Mouse (Mus musculus) lung, postnatal 0 days (tissue): ENCODE measurements around the gene Eng. TPM values are rescaled to one million over a fixed set of nuclear protein-coding genes. Genes with fewer than 3 reads are reported as not detected.

Source experiments
- ATAC-seq: fragments of 200-750 bp; cut with Nextera tagmentation; 2 replicates; pipeline ENCODE4 v1.8.0; 2017; ENCODE audit warnings: moderate library complexity
- DNase-seq: peaks from one replicate; pipeline ENCODE4 v3.0.0-alpha.2; 2016; ENCODE audit warnings: low spot score
- H3K27ac ChIP-seq: fragments of 300-500 bp; sonication (generic); 2 replicates; pipeline ENCODE4 v1.5.1; 2014; ENCODE audit warnings: antibody characterized with exemption, mild to moderate bottlenecking, low read length, mixed read lengths
- H3K27me3 ChIP-seq: fragments of 300-500 bp; sonication (generic); replicated peaks from 2 replicates; pipeline ENCODE4 v1.6.1; 2014; ENCODE audit warnings: low read length, mixed read lengths; ENCODE audit not compliant: insufficient read depth
- H3K36me3 ChIP-seq: fragments of 300-500 bp; sonication (generic); 2 replicates; pipeline ENCODE4 v1.6.1; 2014; ENCODE audit warnings: low read length, mixed read lengths; ENCODE audit not compliant: insufficient read depth
- H3K4me1 ChIP-seq: fragments of 300-500 bp; sonication (generic); 2 replicates; pipeline ENCODE4 v1.6.1; 2014; ENCODE audit warnings: antibody characterized with exemption, low read depth, low read length, mixed read lengths; ENCODE audit not compliant: insufficient read depth
- H3K4me2 ChIP-seq: fragments of 300-500 bp; sonication (generic); replicated peaks from 2 replicates; pipeline ENCODE4 v1.6.1; 2014; ENCODE audit warnings: low read depth, mild to moderate bottlenecking, low read length, moderate library complexity, mixed read lengths
- H3K4me3 ChIP-seq: fragments of 300-500 bp; sonication (generic); 2 replicates; pipeline ENCODE4 v1.5.1; 2014; ENCODE audit warnings: low read depth, low read length
- H3K9ac ChIP-seq: fragments of 300-500 bp; sonication (generic); replicated peaks from 2 replicates; pipeline ENCODE4 v1.6.1; 2014; ENCODE audit warnings: low read depth, mild to moderate bottlenecking
- H3K9me3 ChIP-seq: fragments of 300-500 bp; sonication (generic); 2 replicates; pipeline ENCODE4 v1.6.1; 2016; ENCODE audit warnings: low read length, mixed read lengths
- CTCF ChIP-seq: IDR thresholded peaks from 2 replicates; pipeline ENCODE4 v1.5.1; 2016; ENCODE audit warnings: antibody characterized with exemption, mild to moderate bottlenecking
- EP300 ChIP-seq: IDR thresholded peaks from 2 replicates; pipeline ENCODE4 v1.6.1; 2016; ENCODE audit warnings: antibody characterized with exemption, mild to moderate bottlenecking, control low read depth
- WGBS: fragments of 180-500 bp; shearing (Covaris S2); extraction: QIAGEN DNeasy Blood & Tissue Kit; methylation state at CpG from one replicate; pipeline ENCODE4 v1.1.7; 2014; 5-methylcytosine and 5-hydroxymethylcytosine counted together
- polyA plus RNA-seq: library from polyadenylated mRNA; unstranded; fragments of >200 nt; fragmentation: Nextera tagmentation; extraction: Ambion mirVana; gene quantifications from 2 replicates; pipeline ENCODE4 v1.2.1, GENCODE M21; 2015

Eng gene
- polyA plus RNA-seq, result 118 and 130 TPM in 2 replicates

DNA sequence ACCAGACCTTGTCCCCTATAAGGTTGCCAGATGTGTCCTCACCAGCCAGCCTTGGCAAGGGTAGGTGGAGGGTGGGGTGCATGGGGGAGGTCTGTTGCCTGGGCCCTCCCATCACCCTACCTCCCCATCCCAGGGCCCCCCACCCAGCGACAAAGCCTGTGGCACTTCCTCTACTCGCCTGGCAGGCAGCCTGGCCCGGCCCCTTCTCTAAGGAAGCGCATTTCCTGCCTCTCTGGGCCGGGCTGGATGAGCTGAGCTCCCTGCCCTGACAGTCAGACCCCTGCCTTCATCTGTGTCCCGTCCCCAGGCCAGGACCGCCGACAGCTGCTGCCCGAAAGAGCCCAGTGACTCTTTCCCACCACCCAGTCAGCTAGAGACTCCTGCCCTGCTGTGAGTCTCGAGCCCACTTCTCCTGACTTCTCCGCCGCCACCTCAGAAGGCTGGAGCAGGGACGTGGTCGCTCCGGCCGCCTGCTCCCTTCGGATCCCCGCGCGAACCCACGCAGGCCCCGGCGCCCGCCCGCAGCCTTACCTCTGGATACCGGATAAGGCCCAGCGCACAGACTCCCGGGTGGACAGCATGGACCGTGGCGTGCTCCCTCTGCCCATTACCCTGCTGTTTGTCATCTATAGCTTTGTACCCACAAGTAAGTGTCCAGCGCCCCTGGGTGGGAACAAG, at the start of gene Eng:
TSS of gene Eng (plus strand) at position 217 of the 678 bp plus-strand sequence.
- H3K4me3 ChIP-seq, result peak within 1 kb of the TSS; percentile 51
- peak; percentile 76 for DNase-seq
- peak within 1 kb of the TSS; percentile 53 for H3K4me2 ChIP-seq
- no peaks in the 10 kb centered on the region for H3K36me3 ChIP-seq
- 35% methylated on average over 31 of the region's 31 CpGs for WGBS
- H3K9me3 ChIP-seq, result no peaks in the 10 kb centered on the region
- no peaks in the 10 kb centered on the region for H3K27me3 ChIP-seq
- H3K4me1 ChIP-seq, result peaks cover 13% of the 10 kb centered on the region; the same call in 1 of the 2 replicates
- peak within 1 kb of the TSS; percentile 91 for H3K27ac ChIP-seq
- peak; percentile 89 for ATAC-seq
- peak within 1 kb of the TSS; percentile 81 for H3K9ac ChIP-seq
- TF ChIP-seq CTCF, result no peak
- peak; percentile 55; the same call in 1 of the 2 replicates for TF ChIP-seq EP300

DNA sequence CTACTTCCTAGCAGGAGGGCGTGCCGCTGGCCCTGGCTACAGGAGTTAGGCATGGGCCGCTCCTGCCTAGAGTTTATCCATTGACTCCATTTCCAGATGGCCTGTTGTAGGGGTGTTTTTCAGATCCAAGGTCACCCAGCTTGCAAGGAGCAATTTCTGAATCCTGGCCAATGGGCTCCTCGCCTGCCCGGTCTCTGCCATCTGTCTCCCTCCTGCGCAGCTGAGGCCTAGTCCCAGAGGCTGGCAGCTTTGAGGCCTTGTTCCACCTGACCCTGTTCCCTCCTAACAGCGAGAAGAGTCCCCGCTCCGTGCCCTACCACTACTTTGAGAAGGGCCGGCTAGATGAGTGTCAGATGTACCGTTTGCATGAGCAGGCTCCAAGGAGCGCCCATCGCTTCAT, 49.7 kb upstream of the Eng start:
- H3K36me3 ChIP-seq, result 0 out of 2 replicates have a peak, but pooled peaks cover 20% of the 10 kb centered on the region
- H3K9me3 ChIP-seq, result no peaks in the 10 kb centered on the region
- no peaks in the 10 kb centered on the region for H3K27me3 ChIP-seq
- H3K4me2 ChIP-seq, result no peak overlapping the region
- DNase-seq (no peak), ATAC-seq (no peak)
- 92% methylated on average over 13 of the region's 13 CpGs for WGBS
- TF ChIP-seq CTCF (no peak), EP300 (no peak)
- peaks cover 2% of the 10 kb centered on the region; the same call in 1 of the 2 replicates for H3K4me1 ChIP-seq
- H3K9ac ChIP-seq, result no peak overlapping the region
- H3K4me3 ChIP-seq, result no peak overlapping the region
- no peak overlapping the region for H3K27ac ChIP-seq

DNA sequence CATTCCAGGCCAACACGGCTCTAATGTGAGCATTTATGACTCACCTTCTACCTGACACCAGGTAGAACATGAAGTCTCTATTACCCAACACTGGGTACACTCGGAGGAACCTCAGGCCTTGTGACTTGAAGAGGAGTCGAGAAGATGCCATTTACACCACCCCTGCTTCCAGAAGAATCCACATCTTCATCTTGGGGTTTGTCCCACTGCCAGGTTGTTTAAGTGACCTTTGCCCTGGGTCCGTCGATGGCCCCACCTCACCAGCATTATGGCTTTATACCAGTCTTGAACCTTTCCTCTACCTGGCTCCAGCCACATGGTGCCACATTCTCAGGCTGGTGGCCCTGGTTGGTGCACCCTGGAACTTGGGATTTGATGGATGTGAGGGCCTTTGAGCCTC, 49.1 kb upstream of the Eng start:
- Histone ChIP-seq H3K9me3 (no peaks in the 10 kb centered on the region), H3K4me2 (no peak overlapping the region), H3K27ac (no peak overlapping the region), H3K4me1 (0 out of 2 replicates have a peak, but pooled peaks cover 5% of the 10 kb centered on the region), H3K9ac (no peak overlapping the region), H3K27me3 (no peaks in the 10 kb centered on the region), H3K4me3 (no peak overlapping the region), H3K36me3 (0 out of 2 replicates have a peak, but pooled peaks cover 20% of the 10 kb centered on the region)
- ATAC-seq (no peak), DNase-seq (no peak)
- TF ChIP-seq EP300 (no peak), CTCF (no peak)
- 77% methylated on average over 5 of the region's 5 CpGs for WGBS

DNA sequence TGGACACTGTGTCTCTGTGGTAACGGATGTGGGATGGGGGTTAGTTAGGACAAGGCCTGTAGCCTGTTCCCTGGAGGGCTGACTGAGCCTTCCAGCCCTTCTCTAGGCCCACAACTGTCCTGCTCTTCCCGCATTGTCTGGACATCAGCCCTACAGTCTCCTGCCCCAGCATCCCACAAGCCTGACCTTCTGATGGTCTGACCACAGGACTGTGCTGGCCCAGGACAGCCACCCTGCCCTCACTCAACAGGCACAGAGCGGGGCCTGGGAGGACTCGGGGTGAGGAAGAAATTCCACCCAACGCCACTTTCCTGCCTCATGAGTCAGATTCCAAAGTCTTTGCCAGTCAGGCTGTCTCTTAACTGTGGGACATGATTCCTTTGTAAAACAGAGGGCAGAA, 48.7 kb upstream of the Eng start:
- TF ChIP-seq EP300, result no peak
- no peak for TF ChIP-seq CTCF
- no peak overlapping the region for H3K9ac ChIP-seq
- WGBS, result 85% methylated on average over 5 of the region's 5 CpGs

DNA sequence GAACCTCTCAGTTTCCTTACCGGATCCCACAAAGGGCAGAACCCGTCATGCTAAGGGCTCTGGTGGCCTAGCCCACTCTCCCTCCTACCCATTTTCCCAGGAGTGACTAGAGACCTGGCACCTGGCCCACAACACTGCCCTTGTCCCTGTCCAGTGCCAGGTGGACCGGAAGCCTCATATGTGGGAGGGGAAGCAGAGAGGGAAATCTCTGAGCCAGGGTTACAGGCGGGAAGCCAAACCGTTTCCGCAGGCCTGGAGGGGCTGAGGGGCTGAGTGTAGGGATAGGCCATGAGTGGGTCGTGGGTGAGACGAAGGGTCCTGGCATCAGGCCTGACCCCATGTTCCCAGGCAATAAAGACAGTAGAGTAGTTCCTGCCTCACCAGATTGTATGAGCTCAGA, 47.9 kb upstream of the Eng start:
- Histone ChIP-seq H3K4me1 (0 out of 2 replicates have a peak, but pooled peaks cover 10% of the 10 kb centered on the region), H3K9ac (no peak overlapping the region), H3K27me3 (no peaks in the 10 kb centered on the region), H3K9me3 (no peaks in the 10 kb centered on the region), H3K36me3 (0 out of 2 replicates have a peak, but pooled peaks cover 20% of the 10 kb centered on the region), H3K27ac (no peak overlapping the region), H3K4me2 (no peak overlapping the region), H3K4me3 (no peak overlapping the region)
- DNase-seq (no peak), ATAC-seq (no peak)
- WGBS, result 69% methylated on average over 8 of the region's 8 CpGs
- no peak for TF ChIP-seq EP300
- TF ChIP-seq CTCF, result no peak

More for the DNA sequence above, 48.7 kb upstream of the Eng start:
- no peak overlapping the region for H3K4me2 ChIP-seq
- H3K27me3 ChIP-seq, result no peaks in the 10 kb centered on the region
- H3K27ac ChIP-seq, result no peak overlapping the region
- ATAC-seq, result no peak
- H3K9me3 ChIP-seq, result no peaks in the 10 kb centered on the region
- H3K36me3 ChIP-seq, result 0 out of 2 replicates have a peak, but pooled peaks cover 20% of the 10 kb centered on the region
- no peak for DNase-seq
- 0 out of 2 replicates have a peak, but pooled peaks cover 9% of the 10 kb centered on the region for H3K4me1 ChIP-seq
- no peak overlapping the region for H3K4me3 ChIP-seq

DNA sequence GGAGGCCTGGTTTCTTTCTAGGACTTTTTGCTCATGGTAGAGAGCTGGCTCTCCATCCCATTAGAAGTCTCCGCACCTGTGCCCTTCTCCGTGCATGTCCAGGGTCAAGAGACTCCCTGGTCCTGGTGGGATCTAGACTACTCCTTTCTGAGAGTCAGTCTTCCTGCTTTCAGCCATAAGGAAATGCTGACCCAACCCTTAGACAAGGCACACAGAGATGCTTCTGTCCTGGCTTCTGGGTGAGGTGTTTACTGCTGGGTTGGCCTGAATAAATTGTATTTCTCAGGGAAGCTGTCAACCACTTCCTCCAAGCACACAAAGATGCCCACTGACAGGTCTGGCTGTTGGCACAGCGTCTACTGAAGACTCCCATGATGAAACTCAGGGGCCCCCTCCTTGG, 47.0 kb upstream of the Eng start, which contains the start of gene St6galnac6:
TSS of gene St6galnac6 (plus strand) at position 301 of the 400 bp plus-strand sequence.
- ATAC-seq (no peak), DNase-seq (no peak)
- no peak for TF ChIP-seq EP300
- H3K27ac ChIP-seq, result no peak within 1 kb of the TSS
- no peaks in the 10 kb centered on the region for H3K9me3 ChIP-seq
- H3K4me1 ChIP-seq, result 0 out of 2 replicates have a peak, but pooled peaks cover 10% of the 10 kb centered on the region
- WGBS, result 89% methylated on average over 3 of the region's 3 CpGs
- 0 out of 2 replicates have a peak, but pooled peaks cover 17% of the 10 kb centered on the region for H3K36me3 ChIP-seq
- no peak within 1 kb of the TSS for H3K9ac ChIP-seq
- no peaks in the 10 kb centered on the region for H3K27me3 ChIP-seq
- no peak within 1 kb of the TSS for H3K4me3 ChIP-seq
- H3K4me2 ChIP-seq, result no peak within 1 kb of the TSS
